Mouse (Mus musculus): ENCODE data around the gene Rhot2.
A peak's percentile ranks its signal among the peaks of the same experiment; 100 is the strongest.

Gene Rhot2

DNA sequence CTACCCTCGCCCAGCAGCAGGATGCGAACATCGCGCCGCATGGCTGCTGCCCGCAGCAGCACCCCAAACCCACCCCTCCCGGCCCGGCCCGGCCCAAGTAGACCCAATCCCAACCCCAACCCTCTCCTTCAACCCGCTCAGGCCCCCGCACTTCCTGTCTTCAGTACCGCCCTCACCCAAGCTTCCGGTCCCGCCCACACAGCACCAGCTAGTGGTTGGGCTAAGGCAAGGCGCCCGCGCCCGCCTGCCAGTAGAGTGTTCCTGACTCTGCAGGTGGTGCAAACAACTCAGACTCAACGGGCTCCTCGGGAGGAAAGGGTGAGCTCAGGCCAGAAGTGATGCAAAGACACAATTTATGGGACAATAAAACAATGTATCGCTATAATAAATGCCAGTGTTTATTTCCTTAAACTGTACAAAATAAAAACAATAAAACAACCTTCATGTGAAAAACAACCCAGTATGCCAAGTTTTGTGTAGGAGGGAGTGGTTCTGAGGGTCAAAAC, at the start of gene Rhot2:
TSS of gene Rhot2 (minus strand) at position 456 of the 506 bp plus-strand sequence.
- peak; percentile 95 for DNase-seq

GRCm38 (mm10) chr17:25893975-25894617, 49.4 kb upstream of the Rhot2 start:
- DNase-seq: peak; percentile 78

DNA sequence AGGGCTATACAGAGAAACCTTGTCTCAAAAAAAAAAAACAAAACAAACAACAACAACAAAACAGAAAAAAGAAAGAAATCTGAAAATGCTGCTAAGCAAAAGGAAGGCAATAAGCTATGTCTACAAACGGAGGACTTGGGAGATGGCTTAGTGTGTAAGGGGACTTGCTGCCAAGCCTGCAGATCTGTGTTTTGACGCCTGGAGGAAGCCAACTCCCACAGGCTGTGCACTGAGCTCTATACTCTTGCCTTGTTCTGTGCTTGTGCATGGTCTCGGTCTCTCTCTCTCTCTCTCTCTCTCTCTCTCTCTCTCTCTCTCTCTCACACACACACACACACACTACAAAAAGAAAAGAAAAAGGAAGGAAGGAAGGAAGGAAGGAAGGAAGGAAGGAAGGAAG, 44.2 kb upstream of the Rhot2 start:
- no peak for DNase-seq

- DNase-seq: no peak
Measured at GRCm38 (mm10) chr17:25887467-25887866, 42.8 kb upstream of the Rhot2 start.

- DNase-seq: no peak
Measured at GRCm38 (mm10) chr17:25886806-25887205, 42.2 kb upstream of the Rhot2 start.

- no peak for DNase-seq
Measured at GRCm38 (mm10) chr17:25885636-25886035, 41.0 kb upstream of the Rhot2 start.

DNA sequence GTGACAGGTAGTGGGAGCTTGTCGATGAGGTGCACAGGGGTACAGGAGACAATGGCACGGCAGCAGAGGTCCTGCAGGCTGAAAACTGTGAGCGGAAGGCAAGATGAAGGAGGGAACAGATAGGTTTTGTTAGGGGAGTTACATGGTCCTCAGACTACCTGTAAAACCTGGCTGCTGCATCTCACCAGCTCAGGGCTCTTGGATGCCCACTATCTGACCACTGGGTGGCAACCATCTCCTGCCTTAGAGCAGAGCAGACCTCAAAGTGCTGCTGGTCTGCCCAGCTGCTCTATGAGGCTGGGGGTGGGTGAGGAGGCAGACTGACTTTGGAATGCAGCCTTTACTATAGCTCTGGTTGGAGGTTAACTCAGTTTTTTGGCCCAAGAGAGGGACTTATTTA, 39.2 kb upstream of the Rhot2 start:
- DNase-seq: no peak

- no peak for DNase-seq
Measured at GRCm38 (mm10) chr17:25883268-25883667, 38.6 kb upstream of the Rhot2 start.

- no peak for DNase-seq
Measured at GRCm38 (mm10) chr17:25882306-25882705, 37.7 kb upstream of the Rhot2 start.

DNA sequence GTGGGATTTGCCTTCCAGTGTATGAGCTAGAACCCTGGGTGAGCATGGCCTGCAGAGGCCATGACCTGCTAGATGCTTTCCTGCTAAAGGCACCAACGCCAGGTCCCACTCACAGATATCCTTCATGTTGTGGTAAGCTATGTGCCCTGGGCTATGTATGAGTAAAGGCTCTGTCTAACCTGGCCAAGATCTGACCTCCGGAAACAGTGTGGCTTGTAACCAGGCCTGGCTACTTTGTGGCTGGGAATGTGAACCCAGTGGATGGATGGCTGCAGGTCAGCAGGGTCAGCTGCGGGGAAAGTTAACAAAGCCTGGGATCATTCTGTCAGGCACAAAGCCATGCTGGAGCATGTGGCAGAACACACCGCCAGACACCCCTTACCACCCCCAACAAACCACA, 37.0 kb upstream of the Rhot2 start:
- no peak for DNase-seq

- no peak for DNase-seq
Measured at GRCm38 (mm10) chr17:25880913-25881641, 36.4 kb upstream of the Rhot2 start.

DNA sequence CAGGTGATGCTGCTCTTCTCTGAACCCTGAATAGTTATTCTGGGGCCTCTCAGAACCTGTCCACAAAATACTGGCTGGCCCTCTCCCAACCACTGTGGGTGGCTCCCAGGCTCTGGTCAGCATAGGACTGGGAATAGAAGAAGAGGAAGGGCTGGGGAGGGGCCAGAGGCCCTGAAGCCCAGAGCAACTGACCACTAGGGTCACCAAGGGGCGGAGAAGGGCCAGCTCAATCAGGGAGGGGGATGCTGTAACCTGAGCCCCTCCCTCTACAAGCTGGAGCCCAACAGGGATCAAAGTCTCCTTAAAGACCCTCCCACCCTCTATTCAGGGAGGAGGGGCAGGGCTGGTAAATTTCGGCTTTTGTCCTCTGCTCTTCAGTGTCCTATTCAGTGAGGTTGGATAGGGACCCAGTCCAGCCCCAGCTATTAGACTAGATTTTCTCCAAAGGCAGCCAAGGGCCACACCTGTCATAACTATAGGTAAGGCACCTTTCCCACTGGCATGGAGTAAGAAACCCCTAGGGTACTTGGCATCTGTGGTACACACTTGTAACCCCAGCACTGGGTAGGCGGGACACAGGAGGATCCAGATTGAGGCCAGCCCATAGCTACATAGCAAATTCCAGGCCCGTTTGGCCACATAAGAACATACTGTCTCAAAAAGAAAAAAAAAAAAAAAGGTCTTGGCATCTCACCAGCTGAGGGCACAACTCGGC, 35.7 kb upstream of the Rhot2 start, which contains the start of gene Wfikkn1:
TSS of gene Wfikkn1 (minus strand) at position 663 of the 715 bp plus-strand sequence.
- no peak for DNase-seq

GRCm38 (mm10) chr17:25879750-25880149, 35.1 kb upstream of the Rhot2 start:
- DNase-seq: no peak

GRCm38 (mm10) chr17:25879261-25879660, 34.6 kb upstream of the Rhot2 start:
- DNase-seq: peak; percentile 75

- DNase-seq: no peak
Measured at GRCm38 (mm10) chr17:25878611-25879180, 34.0 kb upstream of the Rhot2 start.

GRCm38 (mm10) chr17:25877741-25878610, 33.3 kb upstream of the Rhot2 start:
- no peak for DNase-seq

GRCm38 (mm10) chr17:25877025-25877424, 32.4 kb upstream of the Rhot2 start:
- DNase-seq: no peak

- peak; percentile 76 for DNase-seq
Measured at GRCm38 (mm10) chr17:25876347-25876915, 31.8 kb upstream of the Rhot2 start.

GRCm38 (mm10) chr17:25875171-25876136, 30.8 kb upstream of the Rhot2 start:
- peak; percentile 92 for DNase-seq

- DNase-seq: peak; percentile 98
Measured at GRCm38 (mm10) chr17:25874721-25875170, 30.1 kb upstream of the Rhot2 start, which contains the start of gene Mettl26. TSS of gene Mettl26 (plus strand) at chr17:25875074.

Data from kidney, adult 18-20 months (tissue).